Mouse (Mus musculus) embryo, embryonic 11.5 days (tissue): Measurements from ENCODE around the gene Trpm3.
A peak's percentile ranks its signal among the peaks of the same experiment; 100 is the strongest.
"Not testable (repeated sequence)": the region's sequence is repeated elsewhere in the genome, so short reads cannot be mapped to it uniquely, and the experiment has no call there.

Source experiments
- DNase-seq: peaks from one replicate; pipeline ENCODE4 v3.0.0-alpha.2; 2012; ENCODE audit warnings: low read depth, low spot score

Gene Trpm3

GRCm38 (mm10) chr19:22847696-22848095 lies 708.9 kb downstream of the Trpm3 start:
- DNase-seq: no peak

- DNase-seq: no peak
These were observed 709.4 kb downstream of the Trpm3 start for GRCm38 (mm10) chr19:22848251-22848650.

DNA sequence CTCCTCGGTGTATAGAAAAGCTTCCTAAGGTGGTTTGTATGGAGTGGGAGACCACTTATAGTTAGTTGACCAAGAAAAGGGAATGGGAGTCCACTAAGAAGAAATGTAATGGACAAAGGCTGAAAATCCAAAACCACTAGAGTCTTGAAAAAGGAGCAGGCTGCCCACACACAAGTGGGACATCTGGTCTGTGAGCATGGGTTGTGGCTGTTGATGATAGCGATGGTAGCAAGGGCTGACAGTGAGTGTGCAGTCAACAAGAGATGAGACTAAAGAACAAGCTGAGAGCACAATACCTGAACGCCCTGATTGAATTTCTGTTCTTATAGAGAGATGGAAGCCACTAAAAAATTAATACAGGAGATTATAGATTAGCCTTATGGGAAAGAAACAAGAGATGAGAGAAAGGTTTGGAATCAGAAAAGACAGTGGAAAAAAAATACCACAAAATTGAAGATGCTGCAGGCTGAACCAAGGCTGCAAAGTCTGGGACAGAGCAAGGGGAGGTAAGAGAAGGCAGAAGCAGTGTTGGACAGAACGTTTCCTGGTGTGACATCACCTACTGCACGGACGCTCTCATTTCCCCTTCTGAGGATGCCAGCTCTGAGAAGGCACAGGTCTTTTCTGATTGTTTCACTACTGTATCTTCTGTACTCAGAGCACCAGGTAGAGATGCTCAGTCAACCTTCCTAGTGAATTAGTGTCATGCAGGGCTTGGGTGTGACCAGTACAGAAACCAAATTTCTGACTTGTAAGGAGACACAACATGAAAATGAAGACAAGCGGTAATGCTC lies 710.1 kb downstream of the Trpm3 start:
- no peak for DNase-seq

GRCm38 (mm10) chr19:22851423-22851822 lies 712.6 kb downstream of the Trpm3 start:
- DNase-seq: not testable (repeated sequence)

DNA sequence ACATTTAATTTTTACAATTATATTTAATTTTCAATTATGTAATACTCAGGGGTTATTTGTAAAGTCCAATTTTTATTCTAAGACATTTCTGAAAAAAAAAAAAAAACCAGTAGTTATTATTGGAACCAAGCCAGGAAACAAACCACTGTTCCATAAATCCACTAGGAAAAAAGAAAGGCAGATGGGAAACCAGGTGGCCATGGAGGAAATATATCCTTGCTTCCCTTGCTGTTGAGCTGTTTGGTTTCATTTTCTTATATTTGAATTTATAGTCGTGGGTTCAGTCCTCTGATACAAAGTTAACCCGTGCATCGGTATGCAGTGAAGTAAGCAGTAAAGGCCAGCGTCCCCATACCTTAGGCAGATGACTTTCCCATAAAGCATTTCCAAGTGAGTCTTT lies 720.8 kb downstream of the Trpm3 start:
- DNase-seq: no peak

GRCm38 (mm10) chr19:22867456-22867855 lies 728.6 kb downstream of the Trpm3 start:
- DNase-seq: no peak

DNA sequence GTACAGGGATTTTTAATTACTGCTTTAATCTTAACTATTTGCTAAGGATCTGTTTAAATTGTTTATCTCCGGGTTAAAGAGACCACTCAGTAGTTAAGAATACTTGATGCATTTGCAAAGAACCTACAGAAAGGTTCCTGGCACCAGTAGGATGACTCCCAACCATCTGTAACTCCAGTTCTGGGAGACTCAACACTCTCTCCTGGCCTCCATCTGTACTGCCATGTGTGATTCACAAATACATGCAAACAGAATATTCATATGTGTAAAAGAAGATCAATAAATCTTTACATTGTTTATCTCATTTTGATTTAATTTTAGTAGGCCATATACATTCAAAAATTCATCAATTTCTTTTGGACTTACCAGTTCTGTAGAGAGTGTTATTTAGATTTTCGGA lies 731.0 kb downstream of the Trpm3 start:
- DNase-seq: no peak

DNA sequence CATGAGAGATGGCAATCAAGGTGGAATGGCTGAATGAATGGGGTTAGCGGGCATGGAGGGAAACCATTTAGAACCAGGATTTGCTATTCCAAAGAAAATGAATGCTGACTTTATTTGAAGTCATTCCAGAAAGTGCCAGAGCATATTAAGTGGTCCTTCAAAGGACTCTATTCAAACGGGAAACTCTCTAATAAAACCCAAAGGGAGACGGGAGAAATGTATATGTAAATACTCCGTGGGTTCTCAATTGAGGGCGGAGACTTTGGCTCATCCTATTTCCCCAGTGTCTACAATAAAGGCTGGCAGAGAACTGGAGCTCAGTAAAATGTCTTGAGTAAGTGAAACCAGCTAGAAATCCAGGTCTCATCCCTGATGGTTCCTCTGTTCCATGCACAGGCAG lies 733.6 kb downstream of the Trpm3 start:
- no peak for DNase-seq

DNA sequence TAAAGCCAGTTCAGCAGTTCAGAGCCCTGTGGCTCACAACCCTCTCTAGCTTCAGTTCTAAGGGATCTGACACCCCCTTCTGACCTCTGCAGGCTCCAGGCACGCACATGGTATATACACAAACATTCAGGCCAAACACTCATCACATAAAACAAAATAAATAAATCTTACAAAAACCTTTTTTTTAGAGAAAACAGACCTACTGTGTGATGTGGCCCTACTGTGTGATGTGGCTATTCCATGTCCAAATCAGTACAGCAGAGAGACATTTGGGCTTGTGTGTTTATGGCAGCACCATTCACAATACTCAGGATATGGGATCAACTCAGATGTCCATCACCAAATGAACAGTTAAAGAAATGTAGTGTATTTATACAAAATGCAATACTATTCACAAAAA lies 741.4 kb downstream of the Trpm3 start:
- no peak for DNase-seq

- no peak for DNase-seq
These were observed 743.8 kb downstream of the Trpm3 start for GRCm38 (mm10) chr19:22882670-22883111.

GRCm38 (mm10) chr19:22883154-22883553 lies 744.3 kb downstream of the Trpm3 start:
- DNase-seq: no peak

DNA sequence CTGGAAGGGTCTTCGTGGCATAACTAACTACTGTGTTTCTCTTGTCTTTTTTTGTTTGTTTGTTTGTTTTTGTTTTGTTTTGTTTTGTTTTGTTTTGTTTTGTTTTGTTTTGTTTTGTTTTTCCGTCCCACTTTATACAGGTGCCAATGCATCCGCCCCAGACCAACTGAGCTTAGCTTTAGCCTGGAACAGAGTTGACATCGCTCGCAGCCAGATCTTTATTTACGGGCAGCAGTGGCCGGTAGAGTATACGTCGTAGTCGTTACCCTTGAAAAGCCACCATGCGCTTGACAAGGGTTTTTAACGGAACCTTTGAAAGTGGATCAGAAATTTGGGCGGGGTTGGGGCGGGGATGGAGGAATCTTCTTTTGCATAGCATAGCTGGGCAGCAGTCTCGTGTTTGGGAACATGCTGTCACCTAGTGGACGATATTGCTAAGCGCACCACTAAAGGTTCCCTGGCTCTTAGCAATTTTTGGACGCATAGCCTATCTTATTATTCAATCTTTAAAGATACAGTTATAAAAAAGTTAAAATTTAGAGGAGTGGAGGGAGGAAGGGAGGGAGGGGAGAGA lies 745.0 kb downstream of the Trpm3 start:
- DNase-seq: peak; percentile 51

DNA sequence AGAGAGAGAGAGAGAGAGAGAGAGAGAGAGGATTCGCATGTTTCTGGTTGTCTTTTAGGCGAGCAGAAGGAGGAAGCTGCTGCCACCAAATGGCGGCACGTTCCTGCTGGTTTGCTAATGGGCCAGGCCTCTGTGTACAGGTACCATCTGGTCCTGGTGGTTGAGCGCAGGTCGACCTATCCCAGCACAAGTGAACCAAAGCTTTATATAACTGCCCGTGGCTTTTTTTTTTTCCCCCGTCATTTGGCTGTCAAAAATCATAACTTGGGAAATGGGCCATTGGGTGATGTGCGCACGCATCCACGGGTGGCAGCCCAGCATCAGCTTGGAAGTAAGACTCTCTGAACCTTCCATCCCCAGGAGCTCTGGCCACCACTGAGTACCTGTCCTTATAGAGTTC lies 745.5 kb downstream of the Trpm3 start:
- DNase-seq: no peak

DNA sequence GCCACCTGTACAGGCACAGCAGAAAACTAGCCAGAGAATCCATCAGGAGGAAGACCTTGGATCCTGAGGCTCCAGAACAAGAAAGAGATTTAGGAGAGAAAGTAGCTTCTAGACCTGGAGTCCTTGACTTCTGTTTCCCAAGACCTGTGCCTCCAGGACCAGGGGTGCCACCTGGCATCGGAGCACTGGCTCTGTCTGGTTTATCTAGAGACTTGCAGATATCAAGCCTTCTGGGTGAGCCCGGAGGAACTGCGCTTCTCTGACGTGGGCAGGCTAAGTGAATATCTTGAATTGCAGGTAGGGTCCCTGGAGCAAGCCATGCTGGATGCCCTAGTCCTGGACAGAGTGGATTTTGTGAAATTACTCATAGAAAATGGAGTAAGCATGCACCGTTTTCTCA lies 746.2 kb downstream of the Trpm3 start:
- no peak for DNase-seq

- no peak for DNase-seq
These were observed 763.0 kb downstream of the Trpm3 start for GRCm38 (mm10) chr19:22901892-22902291.

- no peak for DNase-seq
These were observed 763.5 kb downstream of the Trpm3 start for GRCm38 (mm10) chr19:22902386-22902785.

DNA sequence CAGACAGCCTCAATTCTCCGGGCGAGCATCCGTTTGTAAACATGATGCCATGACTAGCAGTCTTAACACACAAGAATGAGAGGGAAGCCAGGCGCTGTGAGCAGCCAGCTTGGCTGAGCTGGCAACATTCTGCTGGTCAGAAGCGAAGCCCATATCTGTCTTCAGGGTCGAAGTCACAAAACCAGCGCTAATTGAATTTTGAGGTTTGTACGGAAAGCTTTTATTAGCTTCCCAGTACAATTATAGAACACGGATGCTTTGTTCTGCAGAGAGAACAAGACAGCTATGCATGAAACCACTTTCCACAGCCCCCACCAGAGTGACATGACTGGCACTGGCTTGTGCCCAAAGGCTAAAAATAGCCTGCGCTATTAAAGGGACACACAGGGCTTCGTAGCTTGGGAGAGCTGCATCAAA lies 766.2 kb downstream of the Trpm3 start:
- no peak for DNase-seq

- no peak for DNase-seq
These were observed 771.8 kb downstream of the Trpm3 start for GRCm38 (mm10) chr19:22910686-22911085.

- no peak for DNase-seq
These were observed 774.1 kb downstream of the Trpm3 start for GRCm38 (mm10) chr19:22912971-22913370.

GRCm38 (mm10) chr19:22915868-22916642 lies 777.2 kb downstream of the Trpm3 start:
- DNase-seq: peak; percentile 71

GRCm38 (mm10) chr19:22916643-22917344 lies 777.9 kb downstream of the Trpm3 start:
- peak; percentile 11 for DNase-seq

- no peak for DNase-seq
These were observed 778.5 kb downstream of the Trpm3 start for GRCm38 (mm10) chr19:22917345-22917735.
